Mouse (Mus musculus): ENCODE results near the gene Ccdc114.
"Not testable (repeated sequence)": the region's sequence is repeated elsewhere in the genome, so short reads cannot be mapped to it uniquely, and the experiment has no call there.

The Ccdc114 gene

DNA sequence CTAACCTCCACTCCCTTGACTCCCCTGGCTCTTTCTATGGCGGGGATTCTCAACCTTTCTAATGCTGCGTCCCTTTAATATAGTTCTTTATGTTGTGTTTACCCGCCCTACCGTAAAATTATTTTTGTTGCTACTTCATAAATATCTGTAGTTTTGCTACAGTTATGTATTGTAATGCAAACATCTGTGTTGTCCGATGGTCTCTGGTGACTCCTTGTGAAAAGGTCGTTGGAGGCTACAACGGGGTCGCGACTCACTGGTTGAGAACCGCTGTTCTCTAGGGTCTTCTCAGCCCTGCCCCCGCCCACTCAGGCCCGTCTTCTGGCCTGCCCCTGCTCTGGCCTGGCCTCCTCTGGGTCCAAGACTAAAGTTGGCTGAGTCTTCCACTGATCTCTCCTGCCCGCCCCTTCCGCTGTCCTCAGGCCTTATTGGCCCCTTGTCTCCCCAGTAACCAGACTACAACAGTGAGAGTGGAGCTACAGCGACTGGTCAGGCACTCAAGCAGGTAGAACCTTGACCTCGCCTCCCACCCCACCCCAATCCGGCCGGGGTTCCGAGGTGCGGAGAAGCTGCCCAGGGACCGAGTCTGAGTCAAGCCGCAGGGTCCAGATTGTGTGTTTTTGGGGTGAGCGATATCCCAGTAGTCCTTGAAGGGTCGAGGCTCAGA is at the start of gene Ccdc114:
Gene Ccdc114 (plus strand): TSS at position 311 of the 667 bp plus-strand sequence.
- DNase-seq (ENCODE audit: low read depth) = peak; percentile 94

GRCm38 (mm10) chr7:45876895-45877294 is 47.0 kb upstream of the Ccdc114 start:
- no peak for DNase-seq (ENCODE audit: low read depth)

GRCm38 (mm10) chr7:45878278-45878677 is 45.6 kb upstream of the Ccdc114 start, which contains the start of gene Grin2d:
TSS of gene Grin2d (minus strand) at chr7:45878378.
- not testable (repeated sequence) for DNase-seq (ENCODE audit: low read depth)

DNA sequence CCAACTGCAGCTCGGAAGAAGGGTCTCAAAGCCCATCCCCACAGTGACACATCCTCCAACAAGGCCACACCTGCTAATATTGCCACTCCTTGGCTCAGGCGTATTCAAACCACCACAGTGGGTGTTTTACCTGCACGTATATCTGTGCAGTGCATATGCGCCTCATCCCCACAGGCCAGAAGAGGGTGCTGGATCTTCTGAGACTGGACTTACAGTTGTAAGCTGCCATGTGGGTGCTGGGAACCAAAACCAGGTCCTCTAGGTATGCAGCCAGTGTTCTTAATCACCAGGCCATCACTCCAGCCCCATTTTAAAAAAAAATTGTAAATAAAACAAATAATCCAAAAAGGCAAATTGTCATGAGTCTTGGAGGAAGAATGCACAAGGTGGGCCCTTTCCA is 43.3 kb upstream of the Ccdc114 start:
- DNase-seq (ENCODE audit: low read depth) = no peak

DNA sequence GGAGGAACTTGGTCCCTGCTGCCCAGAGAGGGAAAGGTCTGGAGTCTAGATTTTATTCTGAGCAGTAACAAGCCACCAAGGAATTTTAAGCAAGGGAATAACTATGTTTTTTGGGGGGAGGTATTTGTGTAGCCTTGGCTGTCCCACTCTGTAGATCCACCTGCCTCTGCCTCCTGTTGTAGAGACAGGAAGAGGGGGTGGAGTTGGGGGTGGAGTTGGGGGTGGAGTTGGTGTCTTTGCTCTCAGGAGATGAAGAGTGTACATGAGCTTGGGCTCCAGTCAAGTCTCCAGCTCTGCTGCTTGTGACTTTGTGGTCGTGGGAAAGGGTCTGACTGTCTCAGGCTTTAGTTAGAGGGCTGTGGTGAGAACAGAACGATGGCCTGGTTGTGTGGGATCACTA is 42.9 kb upstream of the Ccdc114 start:
- no peak for DNase-seq (ENCODE audit: low read depth)

DNA sequence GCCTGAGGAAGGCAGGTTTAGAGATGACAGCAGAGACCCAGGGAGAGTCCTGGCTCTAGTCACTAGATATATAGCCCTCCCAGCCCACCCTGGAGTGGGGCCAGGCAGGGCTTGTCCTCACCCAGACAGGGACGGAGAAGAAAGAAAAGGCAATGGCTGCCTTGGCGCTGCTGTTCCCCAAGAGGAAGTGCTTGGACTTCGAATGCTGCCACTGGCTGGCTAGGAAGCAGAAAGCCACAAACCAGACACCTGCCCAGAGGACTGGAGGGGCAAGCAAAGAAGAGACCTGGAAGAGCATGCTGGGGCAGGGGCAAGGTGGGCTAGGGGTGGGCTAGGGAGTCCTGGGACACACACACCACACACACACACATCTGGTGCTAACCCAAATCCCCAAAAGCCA is 36.6 kb upstream of the Ccdc114 start:
- no peak for DNase-seq (ENCODE audit: low read depth)

- no peak for DNase-seq (ENCODE audit: low read depth)
These were observed 31.2 kb upstream of the Ccdc114 start for GRCm38 (mm10) chr7:45892651-45893050.

DNA sequence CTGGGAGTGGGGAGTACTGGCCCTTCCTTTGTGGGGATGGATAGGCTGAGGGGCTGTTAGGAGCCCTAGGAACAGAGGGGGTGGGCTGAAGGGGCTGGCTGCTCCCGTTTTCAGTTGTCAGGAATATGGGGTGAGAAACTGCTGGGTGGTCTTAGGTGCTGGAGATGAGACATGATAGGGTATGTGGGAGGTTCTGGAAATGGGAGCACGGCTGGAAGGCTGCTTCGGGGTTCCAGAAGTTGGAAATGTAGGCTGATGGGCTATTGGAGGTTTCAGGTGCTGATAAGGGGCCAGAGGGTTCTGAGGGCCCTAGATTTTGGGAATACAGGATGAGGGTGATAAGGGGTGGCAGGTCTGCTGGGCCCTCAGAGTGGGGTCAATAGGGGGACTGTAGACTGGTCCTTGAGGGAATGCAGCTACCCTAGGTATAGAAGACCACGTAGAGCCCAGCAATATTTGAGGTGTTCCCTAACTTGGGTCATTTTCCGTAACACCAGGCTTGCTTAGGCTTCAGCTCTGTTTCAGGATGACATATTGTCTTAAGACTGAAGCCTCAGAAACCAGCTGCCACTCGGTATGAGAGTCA is 27.8 kb upstream of the Ccdc114 start:
- no peak for DNase-seq (ENCODE audit: low read depth)

GRCm38 (mm10) chr7:45896517-45897257 is 27.2 kb upstream of the Ccdc114 start, which contains the start of the genes Syngr4 and Tmem143:
TSS of gene Syngr4 (minus strand) at chr7:45896714.
TSS of gene Tmem143 (plus strand) at chr7:45896941.
- DNase-seq (ENCODE audit: low read depth) = peak; percentile 100

- DNase-seq (ENCODE audit: low read depth) = peak; percentile 96
These were observed 26.6 kb upstream of the Ccdc114 start for GRCm38 (mm10) chr7:45897258-45897757.

DNA sequence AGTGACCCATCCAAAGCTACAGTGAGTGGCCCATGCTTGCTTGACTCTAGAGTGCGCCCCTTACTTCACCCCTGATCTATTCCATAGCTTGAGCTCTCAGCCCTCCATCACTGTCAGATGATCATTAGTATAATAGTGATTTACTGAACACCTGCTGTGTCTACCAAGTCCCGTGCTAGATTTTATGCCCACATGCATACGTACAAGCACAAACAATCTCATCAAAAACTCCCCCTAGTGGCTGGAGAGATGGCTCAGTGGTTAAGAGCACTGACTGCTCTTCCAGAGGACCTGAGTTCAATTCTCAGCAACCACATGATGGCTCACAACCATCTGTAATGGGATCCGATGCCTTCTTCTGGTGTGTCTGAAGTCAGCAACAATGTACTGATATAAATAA is 25.7 kb upstream of the Ccdc114 start:
- peak; percentile 85 for DNase-seq (ENCODE audit: low read depth)

DNA sequence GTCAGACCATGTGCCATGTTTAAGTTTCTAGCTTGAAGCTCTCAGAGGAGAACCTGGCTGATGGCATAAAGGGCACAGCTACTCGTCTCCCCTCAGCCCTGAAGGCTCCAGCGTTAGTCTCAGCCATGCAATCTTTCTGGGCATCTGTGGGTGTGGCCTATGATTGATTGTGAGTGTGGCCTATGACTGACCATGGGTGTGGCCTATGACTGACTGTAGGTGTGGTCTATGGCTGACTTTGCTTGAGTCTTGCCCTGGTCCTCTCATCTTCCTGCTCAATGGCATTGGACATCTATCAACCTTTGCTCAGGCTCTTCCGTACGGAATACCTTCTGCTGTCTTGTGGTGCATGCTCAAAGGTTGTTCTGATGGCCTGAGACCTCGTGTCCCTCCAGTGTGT is 22.3 kb upstream of the Ccdc114 start:
- peak; percentile 83 for DNase-seq (ENCODE audit: low read depth)

- DNase-seq (ENCODE audit: low read depth) = no peak
These were observed 21.3 kb upstream of the Ccdc114 start for GRCm38 (mm10) chr7:45902481-45903002.

DNA sequence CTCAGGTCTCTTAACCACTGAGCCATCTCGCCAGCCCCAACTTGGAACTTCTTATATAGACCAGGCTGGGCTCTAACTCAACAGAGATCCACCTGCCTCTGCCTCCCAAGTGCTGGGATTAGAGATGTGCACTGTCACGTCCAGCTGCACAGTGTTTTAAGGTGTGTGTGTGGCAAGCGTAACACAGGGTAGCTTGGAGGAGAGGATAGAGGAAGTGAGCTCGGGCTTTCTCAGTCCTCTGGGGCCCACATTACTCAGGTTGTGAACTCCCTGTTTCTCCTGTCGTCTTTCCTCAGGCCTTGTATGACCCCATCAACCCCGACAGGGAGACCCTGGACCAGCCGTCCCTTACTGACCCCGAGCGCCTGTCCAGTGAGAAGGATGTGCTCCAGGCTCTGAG is 17.2 kb upstream of the Ccdc114 start:
- DNase-seq (ENCODE audit: low read depth) = no peak

DNA sequence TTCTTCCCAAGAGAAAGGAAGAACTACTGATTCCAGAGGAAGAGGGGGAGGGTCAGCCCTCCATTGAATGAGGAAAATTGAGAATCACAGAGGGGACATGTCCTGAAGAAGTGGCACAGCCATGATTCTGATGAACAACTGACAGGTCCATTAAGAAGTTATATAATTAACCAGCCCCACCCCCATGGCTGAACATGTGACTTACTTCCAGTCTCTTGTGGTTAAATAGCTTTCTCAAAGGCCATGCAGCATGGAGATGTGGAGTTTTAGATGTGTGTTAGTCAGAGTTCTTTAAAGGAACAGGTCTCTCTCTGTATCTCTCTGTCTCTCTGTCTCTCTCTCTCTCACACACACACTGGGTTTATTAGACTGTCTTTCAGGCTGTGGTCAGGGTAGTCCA is 15.5 kb upstream of the Ccdc114 start:
- peak; percentile 47 for DNase-seq (ENCODE audit: low read depth)

- DNase-seq (ENCODE audit: low read depth) = no peak
These were observed 14.7 kb upstream of the Ccdc114 start for GRCm38 (mm10) chr7:45909145-45909544.

DNA sequence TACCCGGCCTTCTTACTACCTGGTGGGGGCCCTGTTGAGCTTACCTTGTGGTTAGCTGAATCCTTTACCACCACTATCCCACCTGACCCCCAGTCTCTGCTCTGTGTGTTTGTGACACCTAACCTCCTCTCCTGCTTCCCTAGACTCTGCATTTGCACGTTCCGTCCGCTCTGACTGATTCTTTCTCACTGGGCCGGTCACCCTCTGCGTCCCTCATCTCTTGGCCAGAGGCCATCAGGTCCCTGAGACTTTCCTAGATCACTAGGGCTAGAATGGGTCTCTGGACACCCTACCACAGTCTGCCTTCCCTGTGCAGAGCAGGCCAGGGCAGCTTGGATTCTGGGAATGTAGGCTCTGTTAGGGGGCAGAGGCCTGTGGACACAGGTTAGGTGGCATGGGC is 9.8 kb upstream of the Ccdc114 start:
- no peak for DNase-seq (ENCODE audit: low read depth)

- DNase-seq (ENCODE audit: low read depth) = no peak
These were observed 8.9 kb upstream of the Ccdc114 start for GRCm38 (mm10) chr7:45915011-45915410.

GRCm38 (mm10) chr7:45916056-45917003 is 7.5 kb upstream of the Ccdc114 start:
- peak; percentile 98 for DNase-seq (ENCODE audit: low read depth)

GRCm38 (mm10) chr7:45917004-45917704 is 6.7 kb upstream of the Ccdc114 start:
- peak; percentile 22 for DNase-seq (ENCODE audit: low read depth)

GRCm38 (mm10) chr7:45917926-45918325 is 5.9 kb upstream of the Ccdc114 start:
- DNase-seq (ENCODE audit: low read depth) = no peak

Measured in 416B (cell line).